Mouse (Mus musculus) brain, embryonic 14.5 days (tissue): ENCODE measurements around the gene Add2.

Experiments
- CTCF ChIP-seq: fragments of 200-500 bp; IDR thresholded peaks from 2 replicates; pipeline ENCODE4 v1.5.1; 2012; ENCODE audit warnings: inconsistent platforms, mild to moderate bottlenecking, moderate library complexity, borderline replicate concordance; ENCODE audit not compliant: insufficient read depth, insufficient read length; ENCODE audit errors: extremely low read depth
- POLR2A ChIP-seq: fragments of 200-500 bp; IDR thresholded peaks from 2 replicates; pipeline ENCODE4 v1.6.1; 2012; ENCODE audit warnings: mild to moderate bottlenecking, inconsistent platforms, borderline replicate concordance; ENCODE audit not compliant: poor library complexity, insufficient read depth, insufficient read length, severe bottlenecking; ENCODE audit errors: extremely low read depth

GRCm38 (mm10) chr6:86097155-86097554 is 68.7 kb downstream of the Add2 start:
- TF ChIP-seq POLR2A (no peak), CTCF (no peak)
